Mouse (Mus musculus): ENCODE measurements at regions not wholly inside any gene's neighbourhood (a gene's known extent, or its start where the extent isn't known, plus 50 kb on each side); places are given as distances from the start of the nearest gene placed in this dataset.
"Not testable (repeated sequence)": the region's sequence is repeated elsewhere in the genome, so short reads cannot be mapped to it uniquely, and the experiment has no call there.

DNA sequence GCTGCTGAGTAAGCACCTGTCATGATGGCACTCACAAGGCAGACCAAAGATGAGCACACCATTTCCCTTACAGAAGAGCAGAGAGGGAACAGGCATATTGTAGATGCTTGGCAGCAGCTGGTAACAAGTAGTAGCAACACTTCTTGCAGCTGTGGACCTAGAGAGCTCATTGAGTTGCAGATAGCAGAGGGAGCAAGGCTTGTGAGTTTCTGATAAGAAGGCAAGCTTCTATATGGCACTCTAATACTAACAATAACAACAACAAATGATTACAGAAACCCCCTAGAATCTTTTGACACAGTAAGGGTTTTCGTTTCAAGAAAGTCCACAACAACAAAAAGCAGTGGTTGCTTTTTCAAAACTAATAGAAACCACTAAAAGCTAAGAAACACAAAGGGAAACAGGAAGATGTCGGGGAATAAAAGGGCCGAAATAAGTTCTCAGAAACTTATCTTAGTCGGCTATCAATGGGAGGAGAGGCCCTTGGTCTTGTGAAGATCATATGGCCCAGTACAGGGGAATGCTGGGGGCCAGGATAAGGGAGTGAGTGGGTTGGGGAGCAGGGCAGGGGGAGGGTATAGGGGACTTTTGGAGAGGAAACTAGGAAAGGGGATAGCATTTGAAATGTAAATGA, 248.5 kb upstream of the Tusc1 start:
- ATAC-seq (replicated peaks; ENCODE audit: low read depth, poor library complexity, severe bottlenecking): peak; percentile 83

GRCm38 (mm10) chr4:93579343-93579742, 244.0 kb upstream of the Tusc1 start:
- ATAC-seq (replicated peaks; ENCODE audit: low read depth, poor library complexity, severe bottlenecking): no peak

DNA sequence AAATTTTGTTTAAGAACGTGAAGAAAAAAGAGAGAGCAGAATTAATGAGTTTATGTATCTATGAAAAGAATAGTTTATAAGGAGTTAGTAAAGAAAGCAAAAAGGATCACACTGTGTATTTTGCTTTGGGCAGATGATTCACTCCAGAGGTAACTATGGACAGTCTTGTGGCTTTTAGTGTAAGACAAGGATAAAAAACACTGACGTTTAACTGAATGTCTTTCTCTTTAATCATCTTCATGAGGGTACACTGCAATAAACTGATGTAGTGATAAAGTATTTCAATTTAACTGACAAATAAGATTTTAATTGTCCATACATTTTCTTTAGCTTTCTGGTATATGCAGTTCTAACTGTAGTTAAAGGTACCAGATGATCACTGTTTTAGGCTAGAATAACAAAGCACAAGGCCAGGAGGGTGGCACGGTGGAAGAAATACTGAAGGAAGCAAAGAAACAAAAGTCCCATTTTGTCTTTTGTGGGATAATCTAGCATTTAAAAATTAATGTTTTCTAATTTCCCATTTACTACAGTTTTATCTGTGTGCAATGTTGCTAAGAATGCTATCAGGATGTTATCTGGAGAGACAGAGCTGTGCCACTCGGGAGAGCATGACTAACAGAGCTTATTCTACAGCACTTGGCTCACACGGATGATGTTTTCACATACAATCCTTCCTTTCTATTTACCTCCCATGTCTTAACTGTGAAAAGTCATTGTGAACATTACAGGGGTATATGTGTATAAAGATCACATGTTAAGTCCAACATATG, 232.4 kb upstream of the Tusc1 start:
- no peak for ATAC-seq (replicated peaks; ENCODE audit: low read depth, poor library complexity, severe bottlenecking)

DNA sequence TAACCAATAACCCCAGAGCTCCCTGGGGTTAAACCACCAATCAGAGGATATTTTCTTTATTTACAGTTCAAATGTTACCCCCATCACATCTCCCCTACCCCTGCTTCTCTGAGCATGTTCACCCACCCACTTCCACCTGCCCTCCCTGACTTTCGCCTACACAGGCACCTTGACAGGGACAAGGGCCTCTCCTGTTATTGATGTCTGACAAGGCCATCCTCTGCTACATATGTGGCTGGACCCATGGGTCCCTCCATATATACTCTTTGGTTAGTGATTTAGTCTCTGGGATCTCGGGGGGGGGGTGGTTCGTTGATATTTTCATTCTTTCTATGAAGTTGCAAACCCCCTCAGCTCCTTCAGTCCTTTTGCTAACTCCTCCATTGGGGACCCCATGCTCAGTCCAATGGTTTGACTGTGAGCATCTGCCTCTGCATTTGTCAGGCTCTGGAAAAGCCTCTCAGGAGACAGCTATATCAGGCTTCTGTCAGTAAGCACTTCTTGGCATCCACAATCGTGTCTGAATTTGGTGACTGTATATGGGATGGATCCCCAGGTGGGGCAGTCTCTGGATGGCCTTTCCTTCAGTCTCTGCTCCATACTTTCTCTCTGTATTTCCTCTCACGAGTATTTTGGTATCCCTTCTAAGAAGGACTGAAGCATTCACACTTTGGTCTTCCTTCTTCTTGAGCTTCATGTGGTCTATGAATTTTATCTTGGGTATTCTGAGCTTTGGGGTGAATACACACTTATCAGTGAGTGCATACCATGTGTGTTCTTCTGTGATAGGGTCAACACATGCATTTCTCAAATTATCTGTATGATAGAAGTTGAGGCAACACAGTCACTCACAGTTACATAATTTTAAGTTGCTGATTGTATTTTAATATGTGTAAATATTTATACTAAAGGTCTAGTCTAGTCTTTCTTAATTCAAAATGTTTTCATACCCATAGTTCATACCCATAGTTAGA, 220.8 kb upstream of the Tusc1 start:
- peak; percentile 65; the same call in 1 of the 2 replicates for ATAC-seq (replicated peaks; ENCODE audit: low read depth, poor library complexity, severe bottlenecking)

GRCm38 (mm10) chr4:93555181-93555580, 219.9 kb upstream of the Tusc1 start:
- ATAC-seq (replicated peaks; ENCODE audit: low read depth, poor library complexity, severe bottlenecking): not testable (repeated sequence)

DNA sequence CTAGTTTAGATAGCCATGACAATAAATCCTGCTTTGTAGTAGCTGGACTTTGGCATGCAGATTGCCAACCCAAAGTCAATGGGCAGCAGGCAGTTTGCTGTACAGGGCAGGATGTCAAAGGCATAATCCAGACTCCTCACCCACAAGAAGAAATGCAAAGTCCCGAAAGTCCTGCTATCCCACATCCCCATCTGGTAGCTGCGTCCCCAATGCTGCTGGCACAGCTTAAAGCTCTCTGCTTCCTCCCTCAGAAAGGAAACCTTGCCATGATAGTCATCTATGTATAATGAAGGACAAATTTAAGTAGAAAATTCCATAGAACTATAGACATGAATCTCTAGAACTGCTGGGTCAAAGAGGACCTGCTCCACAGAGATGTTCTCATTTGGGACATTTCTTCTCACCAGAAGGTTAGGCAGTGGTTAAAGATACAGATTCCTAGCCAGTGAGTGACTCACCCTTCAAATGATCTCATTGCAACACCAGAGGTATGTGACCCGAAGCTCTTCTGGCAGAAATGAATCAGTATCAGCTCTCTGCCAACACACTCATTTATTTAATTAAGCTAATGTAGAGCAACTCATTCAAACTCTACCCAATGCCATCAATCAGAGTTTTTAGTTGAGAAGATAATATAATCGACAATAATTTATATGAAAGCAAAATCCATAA, 217.3 kb upstream of the Tusc1 start:
- ATAC-seq (replicated peaks; ENCODE audit: low read depth, poor library complexity, severe bottlenecking): no peak

GRCm38 (mm10) chr4:93551086-93551485, 215.8 kb upstream of the Tusc1 start:
- peak; percentile 36; the same call in 1 of the 2 replicates for ATAC-seq (replicated peaks; ENCODE audit: low read depth, poor library complexity, severe bottlenecking)

DNA sequence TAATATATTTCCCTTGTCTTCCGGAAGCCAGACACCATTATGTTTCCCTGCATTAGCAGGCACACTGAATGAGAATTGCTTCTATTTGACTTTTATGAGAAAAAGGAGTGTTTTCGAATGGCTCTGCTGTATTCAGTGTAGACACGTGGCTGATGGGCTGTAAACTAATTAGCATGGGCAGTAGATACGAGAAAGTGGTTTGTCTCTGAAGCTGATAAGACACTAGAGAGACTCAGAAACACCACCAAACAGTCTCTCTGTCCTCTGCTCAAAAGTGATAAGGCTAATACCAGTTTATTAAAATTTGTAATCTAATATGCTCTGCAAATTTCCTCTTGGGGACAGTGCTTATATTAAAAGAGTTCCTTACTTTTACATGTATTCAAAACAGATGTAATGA, 205.3 kb upstream of the Tusc1 start:
- peak; percentile 98 for ATAC-seq (replicated peaks; ENCODE audit: low read depth, poor library complexity, severe bottlenecking)

DNA sequence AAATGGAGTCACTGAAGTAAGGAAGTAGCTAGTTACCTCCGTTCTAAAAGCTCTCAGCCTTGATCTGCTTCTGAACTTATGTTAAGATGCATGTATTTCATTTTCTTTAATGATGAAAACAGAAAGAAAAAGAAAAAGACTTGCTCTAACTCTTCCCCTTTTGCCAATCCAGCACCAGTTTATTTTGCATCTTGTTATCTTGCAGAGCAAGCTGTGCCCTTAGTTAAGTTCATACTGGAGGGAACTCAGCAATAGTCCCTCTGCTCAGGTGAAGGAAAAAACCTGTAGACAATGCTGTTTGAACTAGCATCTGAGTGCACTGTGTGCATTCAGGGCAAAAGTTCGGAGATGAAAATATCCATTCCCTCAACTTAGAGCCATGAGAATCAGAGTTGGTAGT, 192.1 kb upstream of the Tusc1 start:
- ATAC-seq (replicated peaks; ENCODE audit: low read depth, poor library complexity, severe bottlenecking): 0 out of 2 replicates have a peak, but pooled peaks have one; percentile 15

DNA sequence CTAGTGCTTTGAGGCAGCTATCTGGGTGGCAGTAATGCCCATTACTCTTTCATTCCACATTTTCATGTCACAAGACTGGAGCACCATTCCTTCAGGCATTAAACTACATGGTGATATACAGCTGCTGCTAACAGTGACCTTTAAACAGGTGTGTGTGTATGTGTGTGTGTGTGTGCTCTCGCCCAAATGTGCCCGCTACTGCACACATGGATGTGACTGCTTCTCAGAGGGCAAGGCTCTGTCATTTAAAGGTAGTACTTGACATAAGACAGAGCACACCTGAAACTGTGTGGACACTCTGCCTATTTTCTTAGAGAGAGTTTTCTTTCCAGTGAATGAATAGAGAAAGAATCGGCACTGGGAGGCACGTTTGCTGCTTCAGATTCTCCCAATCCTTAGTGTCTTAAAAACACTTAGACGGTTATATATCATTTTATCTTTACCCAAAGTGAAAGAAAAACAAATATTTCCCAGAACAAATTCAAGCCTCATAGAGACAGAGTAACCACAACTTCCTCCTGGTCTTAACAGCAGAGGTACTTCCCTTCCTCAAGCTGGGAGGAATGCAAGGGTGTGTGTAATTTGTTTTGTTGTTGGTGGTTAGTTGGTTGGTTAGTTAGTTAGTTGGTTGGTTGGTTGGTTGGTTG, 185.3 kb upstream of the Tusc1 start:
- peak; percentile 98 for ATAC-seq (replicated peaks; ENCODE audit: low read depth, poor library complexity, severe bottlenecking)

- ATAC-seq (replicated peaks; ENCODE audit: low read depth, poor library complexity, severe bottlenecking): no peak
Measured at GRCm38 (mm10) chr4:93518925-93519324, 183.6 kb upstream of the Tusc1 start.

DNA sequence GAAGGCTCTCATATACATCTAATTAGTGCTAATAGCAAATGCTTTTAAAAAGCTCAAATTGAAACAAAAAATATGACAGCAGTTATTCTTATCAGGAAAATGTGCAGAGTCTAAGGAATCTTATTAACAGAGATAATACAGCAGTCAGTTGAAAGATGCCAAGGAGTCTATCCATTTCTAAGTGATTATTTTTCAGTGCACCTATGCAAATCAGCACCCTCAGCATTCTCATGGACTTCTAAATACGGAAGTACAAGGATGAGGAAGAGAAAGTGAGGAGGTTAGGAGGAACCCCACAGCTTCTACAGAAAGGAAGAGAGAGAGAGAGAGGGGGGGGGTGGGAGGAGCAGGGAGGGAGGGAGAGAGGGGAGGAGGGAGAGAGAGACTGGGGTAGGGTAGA, 175.5 kb upstream of the Tusc1 start:
- ATAC-seq (replicated peaks; ENCODE audit: low read depth, poor library complexity, severe bottlenecking): peak; percentile 99

GRCm38 (mm10) chr4:93496871-93497270, 161.6 kb upstream of the Tusc1 start:
- ATAC-seq (replicated peaks; ENCODE audit: low read depth, poor library complexity, severe bottlenecking): peak; percentile 91

DNA sequence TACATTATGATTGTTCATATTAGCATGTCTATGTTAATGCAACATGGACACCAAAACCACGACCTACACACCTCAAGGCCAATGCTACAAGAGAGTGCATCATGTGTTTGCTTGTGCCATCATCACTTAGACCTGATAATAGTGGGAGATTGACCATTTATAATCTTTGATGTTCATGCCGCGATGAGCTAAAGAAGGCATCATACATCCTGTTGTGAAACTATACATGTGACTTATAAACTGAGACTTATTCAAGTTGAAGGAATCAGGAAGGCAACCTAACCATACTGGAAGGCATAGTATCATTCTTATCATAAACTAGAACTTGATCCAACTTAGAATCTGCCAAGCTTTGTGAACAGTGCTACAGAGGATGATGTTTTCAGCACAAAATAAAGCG, 159.0 kb upstream of the Tusc1 start:
- 0 out of 2 replicates have a peak, but pooled peaks have one; percentile 19 for ATAC-seq (replicated peaks; ENCODE audit: low read depth, poor library complexity, severe bottlenecking)

GRCm38 (mm10) chr4:93493905-93494304, 158.6 kb upstream of the Tusc1 start:
- ATAC-seq (replicated peaks; ENCODE audit: low read depth, poor library complexity, severe bottlenecking): peak; percentile 49

DNA sequence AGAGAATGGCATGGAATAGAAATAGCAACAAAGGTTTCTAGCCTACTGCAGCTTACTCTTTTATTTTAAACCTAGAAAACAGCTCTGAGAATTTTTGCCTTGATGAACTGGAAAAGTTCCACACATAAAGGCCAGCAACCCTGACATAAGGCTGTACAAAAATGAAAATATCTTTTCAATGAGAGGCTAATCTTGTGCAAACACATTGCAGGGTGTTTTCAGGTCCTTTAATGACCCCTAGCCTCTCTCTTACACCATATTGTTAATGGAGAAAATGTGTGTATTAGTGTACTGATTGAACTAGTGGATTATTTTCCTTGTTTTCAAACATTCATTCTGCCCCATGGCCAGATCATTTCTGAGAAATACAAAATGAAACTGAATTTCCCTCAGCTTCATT, 158.0 kb upstream of the Tusc1 start:
- no peak for ATAC-seq (replicated peaks; ENCODE audit: low read depth, poor library complexity, severe bottlenecking)

- ATAC-seq (replicated peaks; ENCODE audit: low read depth, poor library complexity, severe bottlenecking): 0 out of 2 replicates have a peak, but pooled peaks have one; percentile 52
Measured at GRCm38 (mm10) chr4:93488570-93488969, 153.3 kb upstream of the Tusc1 start.

DNA sequence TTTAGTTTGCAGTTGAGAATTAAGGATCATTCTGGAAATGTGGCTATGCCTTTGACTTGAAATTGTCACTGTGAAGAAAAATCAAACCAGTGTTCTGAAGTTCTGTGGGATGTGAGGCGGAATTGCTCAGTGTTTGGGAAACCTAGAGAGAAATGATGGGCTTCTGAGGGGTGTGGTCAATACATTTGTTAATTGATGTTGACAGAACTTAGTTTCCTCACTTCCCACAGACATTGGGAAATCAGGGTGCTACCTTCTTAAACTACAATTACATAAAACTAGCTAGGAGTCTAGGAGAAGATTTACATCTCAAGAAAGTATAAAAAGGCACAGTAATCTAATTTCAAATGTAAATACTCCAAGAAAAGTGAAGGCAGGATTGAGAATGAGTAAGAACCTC, 151.1 kb upstream of the Tusc1 start:
- ATAC-seq (replicated peaks; ENCODE audit: low read depth, poor library complexity, severe bottlenecking): 0 out of 2 replicates have a peak, but pooled peaks have one; percentile 24

- ATAC-seq (replicated peaks; ENCODE audit: low read depth, poor library complexity, severe bottlenecking): peak; percentile 100
Measured at GRCm38 (mm10) chr4:93481247-93481646, 145.9 kb upstream of the Tusc1 start.

Data from common myeloid progenitor, adult 5-6 weeks (primary cell).